Comparison of ENCODE assay signal across 8 mouse cellular contexts in the genomic region with DNA sequence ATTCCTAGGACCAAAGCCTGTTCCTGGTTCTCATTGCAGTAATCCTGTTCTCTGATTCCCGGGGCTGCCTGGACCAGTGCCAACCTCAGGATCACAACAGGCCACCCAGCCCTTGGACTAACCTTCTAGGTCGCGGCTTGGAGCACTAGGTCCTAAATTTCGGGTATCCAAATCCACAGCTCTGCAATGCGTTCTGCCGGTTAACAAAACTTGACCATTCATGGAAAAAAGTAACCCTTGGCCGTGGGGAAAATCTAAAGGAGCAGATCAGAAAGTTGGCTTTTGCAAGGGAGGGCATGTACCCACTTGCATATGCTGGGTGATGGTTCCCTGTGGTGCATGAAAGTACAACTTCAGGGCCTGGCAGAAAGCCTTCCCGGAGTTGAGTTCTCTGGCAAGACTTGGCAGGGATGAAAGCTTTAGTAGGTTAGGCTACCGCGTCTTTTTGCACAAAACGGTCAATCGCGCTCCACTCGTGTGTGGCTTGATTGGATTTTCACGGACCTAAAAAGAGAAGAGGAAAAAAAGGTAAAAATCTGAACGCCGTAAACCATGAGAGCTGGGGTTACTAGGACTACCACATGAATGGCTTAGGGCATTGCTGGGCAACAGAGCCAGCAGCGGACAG. TPM values are rescaled to one million over a fixed set of nuclear protein-coding genes. Genes with fewer than 3 reads are reported as not detected.
A peak's percentile ranks its signal among the peaks of the same experiment; 100 is the strongest.
DNase-seq lines count a peak whose midpoint lies in the region; ATAC-seq and TF ChIP-seq lines count a peak whose summit lies in the region.

No protein-coding gene starts in this region.

- WGBS in hindbrain, postnatal 0 days, result 8% methylated on average over 18 of the region's 18 CpGs
- WGBS in stomach, embryonic 16.5 days, result 20% methylated on average over 18 of the region's 18 CpGs

- no peak for TF ChIP-seq CTCF in hindbrain, postnatal 0 days (IDR thresholded peaks at IDR 0.05; ENCODE audit: low read depth)

- no peaks in the 10 kb centered on the region for H3K27me3 ChIP-seq in hindbrain, postnatal 0 days (ENCODE audit: insufficient read depth, low read length)
- H3K27me3 ChIP-seq in stomach, embryonic 16.5 days (ENCODE audit: control insufficient read depth, insufficient read depth, low read length), result no peaks in the 10 kb centered on the region

- ATAC-seq in hindbrain, postnatal 0 days, result peak; percentile 72
- no peak for ATAC-seq in stomach, embryonic 16.5 days (ENCODE audit: insufficient read depth, low FRiP score)

- peak overlapping the region; percentile 62 for H3K4me3 ChIP-seq in hindbrain, postnatal 0 days (ENCODE audit: low read length)
- H3K4me3 ChIP-seq in stomach, embryonic 16.5 days (replicated peaks; ENCODE audit: low read length), result peak overlapping the region; percentile 82

- intact Hi-C loops in left cerebral cortex, postnatal 4 days (cut with DNase I), result no loop called here

- peak; percentile 51 for DNase-seq in ovary, postnatal 36 days (ENCODE audit: low spot score)
- no peak for DNase-seq in ovary, adult 18-20 months (ENCODE audit: low spot score)
- peak; percentile 43 for DNase-seq in cerebellum, adult 8-10 months
- DNase-seq in frontal cortex, postnatal 36 days (ENCODE audit: low spot score in 2 of 2), result peak; percentile 6 to 45
- peak; percentile 70 for DNase-seq in hindbrain, postnatal 0 days (ENCODE audit: low spot score)
- DNase-seq in left cerebral cortex, postnatal 4 days, result peak; percentile 74
- peak; percentile 28 for DNase-seq in mesoderm, embryonic 11.5 days (ENCODE audit: low read depth, low spot score)

- no peaks in the 10 kb centered on the region for H3K9me3 ChIP-seq in hindbrain, postnatal 0 days (ENCODE audit: low read length)
- no peaks in the 10 kb centered on the region for H3K9me3 ChIP-seq in stomach, embryonic 16.5 days (replicated peaks; ENCODE audit: control insufficient read depth, low read length)

- H3K36me3 ChIP-seq in hindbrain, postnatal 0 days (ENCODE audit: insufficient read depth, low read length), result no peaks in the 10 kb centered on the region
- 0 out of 2 replicates have a peak, but pooled peaks cover 4% of the 10 kb centered on the region for H3K36me3 ChIP-seq in stomach, embryonic 16.5 days (ENCODE audit: control insufficient read depth, insufficient read depth, low read length)

- peak overlapping the region; percentile 89 for H3K27ac ChIP-seq in hindbrain, postnatal 0 days
- H3K27ac ChIP-seq in stomach, embryonic 16.5 days (ENCODE audit: low read length), result peak overlapping the region; percentile 87

- H3K4me1 ChIP-seq in hindbrain, postnatal 0 days (ENCODE audit: insufficient read depth, low read length), result peaks cover 8% of the 10 kb centered on the region; the same call in 1 of the 2 replicates
- H3K4me1 ChIP-seq in stomach, embryonic 16.5 days (ENCODE audit: control insufficient read depth, insufficient read depth, low read length), result peaks cover 14% of the 10 kb centered on the region

- H3K4me2 ChIP-seq in hindbrain, postnatal 0 days (ENCODE audit: low read depth, low read length), result peak overlapping the region; percentile 100
- peak overlapping the region; percentile 97 for H3K4me2 ChIP-seq in stomach, embryonic 16.5 days (ENCODE audit: low read depth, low read length)

- H3K9ac ChIP-seq in hindbrain, postnatal 0 days (replicated peaks; ENCODE audit: low read length), result peak overlapping the region; percentile 92
- peak overlapping the region; percentile 96 for H3K9ac ChIP-seq in stomach, embryonic 16.5 days (ENCODE audit: low read length)

RNA-seq across cellular contexts. Expression of a gene that starts 1.1 kb away (rescaled TPM):
- total RNA-seq in hindbrain, postnatal 0 days (2014; rRNA removed), result 32.7 and 33.7 TPM in 2 replicates
- polyA plus RNA-seq in hindbrain, postnatal 0 days (2015; fragmentation: Nextera tagmentation; extraction: Ambion mirVana), result 10.3 and 11.4 TPM in 2 replicates
- total RNA-seq in left cerebral cortex, postnatal 4 days (2021), result 10 to 100 TPM; 32.4 to 38.5 TPM
- 12.7 and 14.7 TPM in 2 replicates for polyA plus RNA-seq in stomach, embryonic 16.5 days (2015; fragmentation: Nextera tagmentation; extraction: Ambion mirVana)

RNA-seq across cellular contexts. Expression of a gene that starts 31.1 kb away (rescaled TPM):
- 15.9 and 19.8 TPM in 2 replicates for total RNA-seq in hindbrain, postnatal 0 days (2014; rRNA removed)
- polyA plus RNA-seq in hindbrain, postnatal 0 days (2015; fragmentation: Nextera tagmentation; extraction: Ambion mirVana), result 50.8 and 53.5 TPM in 2 replicates
- 10 to 100 TPM; 47.4 to 51.6 TPM for total RNA-seq in left cerebral cortex, postnatal 4 days (2021)
- polyA plus RNA-seq in stomach, embryonic 16.5 days (2015; fragmentation: Nextera tagmentation; extraction: Ambion mirVana), result 27.7 and 35.2 TPM in 2 replicates

RNA-seq across cellular contexts. Expression of a gene that starts 57.6 kb away (rescaled TPM):
- total RNA-seq in hindbrain, postnatal 0 days (2014; rRNA removed), result 44.2 and 60.3 TPM in 2 replicates
- polyA plus RNA-seq in hindbrain, postnatal 0 days (2015; fragmentation: Nextera tagmentation; extraction: Ambion mirVana), result 63.4 and 64.4 TPM in 2 replicates
- total RNA-seq in left cerebral cortex, postnatal 4 days (2021), result 10 to 100 TPM; 75.9 to 78.9 TPM
- polyA plus RNA-seq in stomach, embryonic 16.5 days (2015; fragmentation: Nextera tagmentation; extraction: Ambion mirVana), result 62.7 and 64.9 TPM in 2 replicates
